Mouse (Mus musculus): ENCODE data around the gene Mat2a.

DNA sequence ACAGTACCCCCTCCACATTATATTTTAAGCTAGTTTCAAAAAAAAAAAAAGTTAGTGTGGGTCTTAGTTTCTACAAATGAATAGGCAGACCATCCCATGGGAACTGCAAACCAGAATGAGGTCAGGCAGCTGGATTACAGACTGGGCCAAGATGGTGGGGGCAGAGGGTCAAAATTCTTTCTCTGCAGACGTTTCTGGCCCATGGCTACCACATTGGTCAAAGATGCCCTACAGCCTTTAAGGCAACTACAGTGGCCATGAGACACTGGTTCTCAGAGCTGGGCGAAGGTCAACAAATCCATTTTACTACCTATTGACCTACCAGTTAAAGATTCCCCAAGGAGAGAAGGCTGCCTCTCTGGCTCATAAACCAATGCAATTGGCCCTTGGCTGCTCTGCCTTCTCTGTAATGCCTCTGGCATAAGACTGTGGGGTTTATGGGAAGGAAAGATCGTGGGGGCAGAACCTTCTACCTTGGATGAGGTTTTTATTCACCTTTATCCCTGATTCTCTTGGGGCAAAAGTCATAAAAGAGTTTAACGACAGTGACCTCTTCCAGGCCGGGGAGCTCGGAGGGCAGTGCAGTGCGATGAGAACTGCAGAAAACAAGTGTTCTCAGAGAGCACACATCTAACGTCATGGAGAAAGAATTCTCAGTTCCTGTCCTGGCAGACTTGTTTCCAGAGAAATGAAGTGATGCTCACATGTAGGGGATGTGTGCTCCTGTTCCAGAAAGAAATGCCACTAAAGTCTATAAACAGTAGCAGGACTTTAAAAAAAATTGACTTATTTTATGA is 26.2 kb upstream of the Mat2a start:
- TF ChIP-seq POLR2A (IDR thresholded peaks at IDR 0.05; ENCODE audit: low read depth, low read length) (no peak), CTCF (conservative IDR thresholded peaks at IDR 0.05 in 1 of 2, IDR thresholded peaks at IDR 0.05 in 1 of 2; ENCODE audit: low read depth in 2 of 2, low read length in 2 of 2) (no peak), SIN3A (IDR thresholded peaks at IDR 0.05; ENCODE audit: low read length) (no peak), KAT2A (IDR thresholded peaks at IDR 0.05; ENCODE audit: insufficient replicate concordance, low read length) (no peak), JUND (conservative IDR thresholded peaks at IDR 0.05; ENCODE audit: low read depth, low read length) (no peak), MAZ (IDR thresholded peaks at IDR 0.05; ENCODE audit: low read depth, low read length) (no peak), TBP (conservative IDR thresholded peaks at IDR 0.05; ENCODE audit: low read depth, low read length) (no peak), UBTF (IDR thresholded peaks at IDR 0.05; ENCODE audit: low read depth, low read length) (no peak), E2F4 (IDR thresholded peaks at IDR 0.05; ENCODE audit: insufficient replicate concordance, low read depth, low read length) (no peak), TCF12 (IDR thresholded peaks at IDR 0.05; ENCODE audit: low read depth, low read length) (no peak), EP300 (IDR thresholded peaks at IDR 0.05; ENCODE audit: low read length) (peak; percentile 81), ZNF384 (IDR thresholded peaks at IDR 0.05; ENCODE audit: low read depth, low read length) (peak; percentile 81)

Measured in CH12.LX (cell line).